Mouse (Mus musculus): ENCODE measurements around the gene Mrpl24. TPM values are rescaled to one million over a fixed set of nuclear protein-coding genes. Genes with fewer than 3 reads are reported as not detected.

Gene Mrpl24
- polyA plus RNA-seq, 1 experiment = 25.5 TPM

DNA sequence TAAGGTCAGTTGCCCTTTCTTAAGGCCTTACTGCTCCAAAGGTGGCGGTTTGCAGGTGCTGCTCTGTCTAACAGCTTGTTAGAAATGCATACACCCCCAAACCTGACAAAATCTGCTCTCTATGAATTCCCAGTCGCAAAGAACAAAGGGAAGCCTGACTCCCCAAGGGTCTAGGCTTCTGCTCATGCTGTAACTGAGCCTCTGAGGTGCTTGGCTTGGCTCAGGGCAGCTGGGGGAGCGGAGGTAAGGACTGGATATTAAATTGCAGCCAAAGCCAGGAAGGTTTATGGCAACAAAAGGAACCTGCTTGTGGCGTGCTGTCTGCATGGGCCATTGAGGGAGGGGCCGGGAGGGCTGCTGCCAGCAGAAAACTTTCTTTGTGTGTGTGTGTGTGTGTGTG is 15.5 kb upstream of the Mrpl24 start:
- WGBS = 81% methylated on average over 5 of the region's 5 CpGs
- Histone ChIP-seq H3K4me1 (ENCODE audit: control insufficient read depth, insufficient read depth, insufficient read length, low read length) (peaks cover 9% of the 10 kb centered on the region), H3K36me3 (ENCODE audit: control insufficient read depth, insufficient read depth, low read length) (no peaks in the 10 kb centered on the region), H3K27ac (ENCODE audit: insufficient read depth, low read depth, low read length) (no peak overlapping the region), H3K27me3 (ENCODE audit: control insufficient read depth, insufficient read depth, low read length) (no peaks in the 10 kb centered on the region), H3K4me3 (ENCODE audit: low read depth, low read length) (no peak overlapping the region)
- TF ChIP-seq POLR2A (IDR thresholded peaks at IDR 0.05; ENCODE audit: low read depth, low read length) (no peak), CTCF (IDR thresholded peaks at IDR 0.05; ENCODE audit: extremely low read depth, insufficient read length, insufficient replicate concordance, low read depth, low read length) (no peak)

DNA sequence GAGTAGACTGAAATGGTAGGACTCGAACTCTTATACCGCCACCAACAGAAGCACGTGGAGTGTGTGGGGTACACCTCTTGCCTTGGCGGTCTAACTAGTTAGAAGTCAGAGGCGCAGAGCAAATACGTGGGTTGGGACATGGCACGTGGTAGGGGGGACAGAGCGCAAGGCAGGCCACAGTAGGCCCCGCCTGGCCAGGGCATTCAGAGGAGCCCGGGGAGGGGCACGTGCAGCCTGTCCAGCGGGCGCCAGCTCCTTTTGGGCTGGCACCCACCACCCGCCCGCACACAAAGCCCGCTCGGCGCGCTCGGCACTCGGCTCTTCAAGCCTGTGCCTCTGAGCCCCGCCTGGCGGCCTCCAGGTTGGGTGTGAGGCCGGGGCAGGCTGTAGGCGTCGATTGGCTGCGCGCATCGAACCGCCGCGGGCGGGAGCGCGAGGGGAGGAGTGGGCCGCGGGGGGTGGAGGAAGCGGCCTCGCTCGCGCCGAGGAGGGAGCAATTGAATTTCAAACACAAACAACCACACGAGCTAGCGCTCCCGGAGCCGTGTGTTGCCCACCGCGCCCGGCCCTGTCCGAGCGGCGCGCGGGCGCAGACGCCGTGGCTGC is 13.3 kb upstream of the Mrpl24 start, which contains the start of gene Hdgf:
Gene Hdgf (plus strand): TSS at position 442 of the 606 bp plus-strand sequence.
- TF ChIP-seq CTCF (IDR thresholded peaks at IDR 0.05; ENCODE audit: extremely low read depth, insufficient read length, insufficient replicate concordance, low read depth, low read length) = no peak
- peak; percentile 51 for TF ChIP-seq POLR2A (IDR thresholded peaks at IDR 0.05; ENCODE audit: low read depth, low read length)
- Histone ChIP-seq H3K4me3 (ENCODE audit: low read depth, low read length) (peak within 1 kb of the TSS; percentile 92), H3K4me1 (ENCODE audit: control insufficient read depth, insufficient read depth, insufficient read length, low read length) (peaks cover 19% of the 10 kb centered on the region), H3K36me3 (ENCODE audit: control insufficient read depth, insufficient read depth, low read length) (no peaks in the 10 kb centered on the region), H3K27ac (ENCODE audit: insufficient read depth, low read depth, low read length) (peak within 1 kb of the TSS; percentile 77), H3K27me3 (ENCODE audit: control insufficient read depth, insufficient read depth, low read length) (no peaks in the 10 kb centered on the region)
- under 1% methylated on average over 57 of the region's 57 CpGs for WGBS

DNA sequence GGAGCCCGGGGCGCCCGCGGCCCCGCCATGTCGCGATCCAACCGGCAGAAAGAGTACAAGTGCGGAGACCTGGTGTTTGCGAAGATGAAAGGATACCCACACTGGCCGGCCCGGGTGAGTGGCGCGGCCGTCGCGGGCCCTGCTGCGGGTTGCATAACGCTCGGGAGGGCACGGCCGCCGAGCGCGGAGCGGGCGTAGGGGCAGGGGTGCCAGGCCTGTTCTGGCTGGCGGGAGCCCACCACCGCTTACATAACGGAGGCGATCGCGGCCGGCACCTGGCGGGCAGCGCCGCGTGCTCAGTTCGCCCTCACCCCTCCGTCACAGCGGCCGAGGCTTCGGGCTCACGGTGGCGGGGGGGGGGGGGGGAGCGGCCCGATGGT is 12.7 kb upstream of the Mrpl24 start:
- no peaks in the 10 kb centered on the region for H3K27me3 ChIP-seq (ENCODE audit: control insufficient read depth, insufficient read depth, low read length)
- H3K4me1 ChIP-seq (ENCODE audit: control insufficient read depth, insufficient read depth, insufficient read length, low read length) = peaks cover 23% of the 10 kb centered on the region
- under 1% methylated on average over 46 of the region's 47 CpGs for WGBS
- H3K36me3 ChIP-seq (ENCODE audit: control insufficient read depth, insufficient read depth, low read length) = no peaks in the 10 kb centered on the region
- H3K27ac ChIP-seq (ENCODE audit: insufficient read depth, low read depth, low read length) = peak overlapping the region; percentile 77
- peak overlapping the region; percentile 92 for H3K4me3 ChIP-seq (ENCODE audit: low read depth, low read length)
- TF ChIP-seq POLR2A (IDR thresholded peaks at IDR 0.05; ENCODE audit: low read depth, low read length) (no peak), CTCF (IDR thresholded peaks at IDR 0.05; ENCODE audit: extremely low read depth, insufficient read length, insufficient replicate concordance, low read depth, low read length) (no peak)

DNA sequence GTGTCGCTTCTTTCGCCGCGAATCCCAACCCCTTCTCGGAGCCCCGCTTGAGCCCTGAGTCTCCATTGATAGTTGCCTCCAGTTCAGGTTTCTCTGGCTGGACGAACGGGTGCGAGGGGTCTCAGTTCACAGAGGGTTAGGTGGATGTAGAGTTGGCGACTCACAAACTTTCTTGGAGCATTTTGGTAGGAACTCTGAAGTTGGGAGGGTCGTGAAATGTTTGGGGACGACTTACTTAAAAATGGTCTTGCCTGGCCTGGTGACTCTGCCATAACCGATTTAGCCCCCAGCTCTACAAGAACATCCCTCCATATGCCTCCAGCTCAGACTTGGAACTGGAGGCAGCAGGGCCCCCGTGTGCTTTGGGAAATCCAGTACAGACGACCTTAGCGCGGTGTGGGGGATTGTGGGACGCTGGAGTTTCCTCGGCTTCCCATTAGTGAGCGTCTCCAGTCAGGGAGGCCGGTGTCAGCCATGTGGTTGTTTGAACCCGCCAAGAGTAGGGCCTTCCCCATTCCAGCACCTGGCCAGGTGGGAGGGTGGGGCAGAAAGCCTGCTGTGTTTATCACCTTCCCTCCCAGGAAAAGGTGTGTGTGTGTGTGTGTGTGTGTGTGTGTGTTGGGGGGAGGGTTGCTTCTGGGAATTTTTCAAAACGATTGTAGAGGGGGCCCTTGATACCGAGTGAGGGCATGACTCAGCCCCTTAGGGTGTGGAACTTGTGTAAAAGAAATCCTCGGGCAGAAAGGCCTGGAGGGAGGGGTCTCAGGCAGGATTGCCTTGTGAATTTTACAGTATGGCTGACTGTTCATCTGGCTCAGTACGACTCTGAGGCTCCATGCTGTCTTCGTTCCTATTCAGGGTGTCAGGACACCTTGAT is 12.1 kb upstream of the Mrpl24 start:
- no peak for TF ChIP-seq POLR2A (IDR thresholded peaks at IDR 0.05; ENCODE audit: low read depth, low read length)
- TF ChIP-seq CTCF (IDR thresholded peaks at IDR 0.05; ENCODE audit: extremely low read depth, insufficient read length, insufficient replicate concordance, low read depth, low read length) = no peak

DNA sequence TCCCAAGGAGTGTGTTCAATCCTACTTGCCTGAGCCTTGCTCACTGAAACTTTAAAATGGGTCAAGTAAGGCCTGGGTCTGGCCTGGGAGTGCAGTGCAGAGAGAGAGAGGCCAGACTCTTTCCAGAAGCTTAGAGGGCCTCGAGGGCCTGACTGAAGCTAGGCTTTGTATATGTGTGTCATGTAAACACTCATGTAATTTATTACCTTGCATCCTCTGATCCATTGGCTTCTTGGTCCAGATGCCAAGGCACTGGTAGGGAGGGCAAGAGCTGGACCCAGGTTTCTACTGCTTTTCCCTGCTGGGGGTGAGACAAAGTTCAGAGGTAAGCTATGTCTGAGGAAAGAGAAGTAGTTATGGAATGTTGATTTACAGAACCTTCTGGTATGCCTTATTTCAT is 11.4 kb upstream of the Mrpl24 start:
- Histone ChIP-seq H3K27me3 (ENCODE audit: control insufficient read depth, insufficient read depth, low read length) (no peaks in the 10 kb centered on the region), H3K27ac (ENCODE audit: insufficient read depth, low read depth, low read length) (peak overlapping the region; percentile 77), H3K4me1 (ENCODE audit: control insufficient read depth, insufficient read depth, insufficient read length, low read length) (peaks cover 23% of the 10 kb centered on the region), H3K4me3 (ENCODE audit: low read depth, low read length) (peak overlapping the region; percentile 92), H3K36me3 (ENCODE audit: control insufficient read depth, insufficient read depth, low read length) (no peaks in the 10 kb centered on the region)
- 0% methylated on average over 1 of the region's 1 CpGs for WGBS
- TF ChIP-seq CTCF (IDR thresholded peaks at IDR 0.05; ENCODE audit: extremely low read depth, insufficient read length, insufficient replicate concordance, low read depth, low read length) (no peak; the same call in 1 of the 2 replicates), POLR2A (IDR thresholded peaks at IDR 0.05; ENCODE audit: low read depth, low read length) (no peak)

More for the DNA sequence above, 12.1 kb upstream of the Mrpl24 start:
- 1% methylated on average over 27 of the region's 27 CpGs for WGBS
- H3K4me1 ChIP-seq (ENCODE audit: control insufficient read depth, insufficient read depth, insufficient read length, low read length) = peaks cover 23% of the 10 kb centered on the region
- H3K27ac ChIP-seq (ENCODE audit: insufficient read depth, low read depth, low read length) = peak overlapping the region; percentile 77
- H3K27me3 ChIP-seq (ENCODE audit: control insufficient read depth, insufficient read depth, low read length) = no peaks in the 10 kb centered on the region
- peak overlapping the region; percentile 92 for H3K4me3 ChIP-seq (ENCODE audit: low read depth, low read length)
- H3K36me3 ChIP-seq (ENCODE audit: control insufficient read depth, insufficient read depth, low read length) = no peaks in the 10 kb centered on the region

DNA sequence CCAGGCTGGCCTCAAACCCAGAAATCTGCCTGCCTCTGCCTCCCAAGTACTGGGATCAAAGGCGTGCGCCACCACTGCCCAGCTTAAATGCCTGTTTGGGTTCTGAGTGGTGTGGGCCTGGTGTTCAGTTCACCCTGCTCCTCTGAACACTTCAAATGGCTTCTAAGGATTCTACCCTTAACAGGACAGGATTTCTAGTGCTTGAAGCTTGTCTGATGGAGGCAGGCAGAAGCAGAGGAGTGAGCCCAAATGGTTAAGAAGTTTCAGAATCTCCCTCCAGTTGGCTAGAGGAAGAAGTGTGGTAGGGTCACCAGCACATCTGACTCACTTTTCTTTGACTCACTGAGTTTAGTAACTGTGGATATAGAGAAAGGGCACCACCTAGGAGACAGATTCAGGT is 9.9 kb upstream of the Mrpl24 start:
- TF ChIP-seq POLR2A (IDR thresholded peaks at IDR 0.05; ENCODE audit: low read depth, low read length) = no peak
- no peak for TF ChIP-seq CTCF (IDR thresholded peaks at IDR 0.05; ENCODE audit: extremely low read depth, insufficient read length, insufficient replicate concordance, low read depth, low read length)
- Histone ChIP-seq H3K27ac (ENCODE audit: insufficient read depth, low read depth, low read length) (peak overlapping the region; percentile 69), H3K4me1 (ENCODE audit: control insufficient read depth, insufficient read depth, insufficient read length, low read length) (peaks cover 23% of the 10 kb centered on the region), H3K4me3 (ENCODE audit: low read depth, low read length) (no peak overlapping the region), H3K27me3 (ENCODE audit: control insufficient read depth, insufficient read depth, low read length) (no peaks in the 10 kb centered on the region), H3K36me3 (ENCODE audit: control insufficient read depth, insufficient read depth, low read length) (peaks cover 11% of the 10 kb centered on the region)
- WGBS = 86% methylated on average over 2 of the region's 2 CpGs

DNA sequence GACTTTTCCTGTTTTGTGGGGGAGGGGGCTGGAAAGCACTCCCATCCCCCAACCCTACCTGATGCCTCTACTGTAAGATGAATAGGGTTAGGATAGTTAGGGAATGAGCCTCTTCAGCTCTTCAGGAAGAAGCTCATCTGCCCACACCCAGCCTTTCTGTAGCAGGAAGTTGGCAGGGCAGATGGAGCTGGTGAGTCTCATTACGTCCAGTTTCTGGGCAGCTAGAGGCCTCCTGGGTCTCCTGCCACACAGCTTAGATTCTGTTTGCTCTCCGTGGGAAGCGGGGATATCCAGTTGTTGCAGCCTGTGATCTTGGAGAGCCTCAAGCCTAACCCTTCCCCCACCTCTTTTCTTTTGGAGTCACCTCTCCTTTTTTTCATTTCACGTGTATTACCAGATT is 9.4 kb upstream of the Mrpl24 start:
- no peaks in the 10 kb centered on the region for H3K27me3 ChIP-seq (ENCODE audit: control insufficient read depth, insufficient read depth, low read length)
- WGBS = 11% methylated on average over 4 of the region's 4 CpGs
- no peak overlapping the region for H3K4me3 ChIP-seq (ENCODE audit: low read depth, low read length)
- peak overlapping the region; percentile 69 for H3K27ac ChIP-seq (ENCODE audit: insufficient read depth, low read depth, low read length)
- H3K36me3 ChIP-seq (ENCODE audit: control insufficient read depth, insufficient read depth, low read length) = peaks cover 16% of the 10 kb centered on the region
- peaks cover 23% of the 10 kb centered on the region for H3K4me1 ChIP-seq (ENCODE audit: control insufficient read depth, insufficient read depth, insufficient read length, low read length)
- TF ChIP-seq CTCF (IDR thresholded peaks at IDR 0.05; ENCODE audit: extremely low read depth, insufficient read length, insufficient replicate concordance, low read depth, low read length) (no peak), POLR2A (IDR thresholded peaks at IDR 0.05; ENCODE audit: low read depth, low read length) (no peak)

Data from small intestine, adult 2 months (tissue).